Mouse (Mus musculus): Measurements from ENCODE around the gene Krtap6-1. TPM values are rescaled to one million over a fixed set of nuclear protein-coding genes. Genes with fewer than 3 reads are reported as not detected.

Gene Krtap6-1
- polyA plus RNA-seq (2017; shearing (Covaris generic)), result not detected

GRCm38 (mm10) chr16:89031399-89031798 is at the start of gene Krtap6-1:
Krtap6-1 (plus strand) TSS chr16:89031699.

GRCm38 (mm10) chr16:89010659-89011058 is 20.8 kb upstream of the Krtap6-1 start, which contains the start of gene Krtap22-2:
Krtap22-2 (minus strand) TSS chr16:89010759.

GRCm38 (mm10) chr16:89014984-89015383 is 16.5 kb upstream of the Krtap6-1 start, which contains the start of gene Gm10229:
Gm10229 (plus strand) TSS chr16:89015284.

GRCm38 (mm10) chr16:89041372-89041771 is 9.9 kb downstream of the Krtap6-1 start, which contains the start of gene Gm10228:
Gm10228 (minus strand) TSS chr16:89041472.

GRCm38 (mm10) chr16:89047783-89048182 is 16.3 kb downstream of the Krtap6-1 start, which contains the start of gene Krtap6-5:
Krtap6-5 (minus strand) TSS chr16:89047883.

GRCm38 (mm10) chr16:89063902-89064301 is 32.4 kb downstream of the Krtap6-1 start, which contains the start of gene 1110025L11Rik:
1110025L11Rik (minus strand) TSS chr16:89064002.

Other genes with a start within 250 kb of the Krtap6-1 start
- gene Gm20741, start 219.5 kb upstream of the Krtap6-1 start, polyA plus RNA-seq (2017; shearing (Covaris generic)), result not detected
- not detected for gene Krtap15, start 211.5 kb upstream of the Krtap6-1 start, polyA plus RNA-seq (2017; shearing (Covaris generic))
- not detected for gene Krtap14, start 205.6 kb upstream of the Krtap6-1 start, polyA plus RNA-seq (2017; shearing (Covaris generic))
- not detected for gene Krtap19-1, start 162.3 kb upstream of the Krtap6-1 start, polyA plus RNA-seq (2017; shearing (Covaris generic))
- not detected for gene Krtap19-2, start 157.4 kb upstream of the Krtap6-1 start, polyA plus RNA-seq (2017; shearing (Covaris generic))
- gene Krtap19-3, start 153.7 kb upstream of the Krtap6-1 start, polyA plus RNA-seq (2017; shearing (Covaris generic)), result not detected
- not detected for gene Krtap19-4, start 146.6 kb upstream of the Krtap6-1 start, polyA plus RNA-seq (2017; shearing (Covaris generic))
- not detected for gene Krtap19-5, start 135.2 kb upstream of the Krtap6-1 start, polyA plus RNA-seq (2017; shearing (Covaris generic))
- gene Krtap19-9b, start 99.4 kb upstream of the Krtap6-1 start, polyA plus RNA-seq (2017; shearing (Covaris generic)), result not detected
- gene Krtap16-3, start 68.8 kb upstream of the Krtap6-1 start, polyA plus RNA-seq (2017; shearing (Covaris generic)), result not detected
- gene Krtap22-2, start 20.9 kb upstream of the Krtap6-1 start, polyA plus RNA-seq (2017; shearing (Covaris generic)), result not detected
- not detected for gene Gm10229, start 16.4 kb upstream of the Krtap6-1 start, polyA plus RNA-seq (2017; shearing (Covaris generic))
- gene Gm10228, start 9.8 kb downstream of the Krtap6-1 start, polyA plus RNA-seq (2017; shearing (Covaris generic)), result not detected
- gene Krtap6-5, start 16.2 kb downstream of the Krtap6-1 start, polyA plus RNA-seq (2017; shearing (Covaris generic)), result not detected
- gene 1110025L11Rik, start 32.3 kb downstream of the Krtap6-1 start, polyA plus RNA-seq (2017; shearing (Covaris generic)), result not detected
- not detected for gene Krtap6-3, start 52.3 kb downstream of the Krtap6-1 start, polyA plus RNA-seq (2017; shearing (Covaris generic))
- gene Gm6358, start 109.2 kb downstream of the Krtap6-1 start, polyA plus RNA-seq (2017; shearing (Covaris generic)), result not detected
- not detected for gene Gm10061, start 119.4 kb downstream of the Krtap6-1 start, polyA plus RNA-seq (2017; shearing (Covaris generic))
- not detected for gene Gm9789, start 126.3 kb downstream of the Krtap6-1 start, polyA plus RNA-seq (2017; shearing (Covaris generic))
- gene Gm7735, start 137.8 kb downstream of the Krtap6-1 start, polyA plus RNA-seq (2017; shearing (Covaris generic)), result not detected
- gene 1110057P08Rik, start 143.0 kb downstream of the Krtap6-1 start, polyA plus RNA-seq (2017; shearing (Covaris generic)), result not detected
- not detected for gene Krtap20-2, start 174.2 kb downstream of the Krtap6-1 start, polyA plus RNA-seq (2017; shearing (Covaris generic))

Measured in activated CD4-positive, CD25-positive, alpha-beta regulatory T cell, adult 9 weeks (primary cell).